Mouse (Mus musculus) cerebellum, postnatal 14 days (tissue): Measurements from ENCODE around the gene Atxn2l.

ENCODE experiments used
- DNase-seq, 2 experiments: peaks; one replicate each; pipeline ENCODE4 v3.0.0; 2021; ENCODE audit warnings: mixed read lengths in 2 of 2

Gene Atxn2l

DNA sequence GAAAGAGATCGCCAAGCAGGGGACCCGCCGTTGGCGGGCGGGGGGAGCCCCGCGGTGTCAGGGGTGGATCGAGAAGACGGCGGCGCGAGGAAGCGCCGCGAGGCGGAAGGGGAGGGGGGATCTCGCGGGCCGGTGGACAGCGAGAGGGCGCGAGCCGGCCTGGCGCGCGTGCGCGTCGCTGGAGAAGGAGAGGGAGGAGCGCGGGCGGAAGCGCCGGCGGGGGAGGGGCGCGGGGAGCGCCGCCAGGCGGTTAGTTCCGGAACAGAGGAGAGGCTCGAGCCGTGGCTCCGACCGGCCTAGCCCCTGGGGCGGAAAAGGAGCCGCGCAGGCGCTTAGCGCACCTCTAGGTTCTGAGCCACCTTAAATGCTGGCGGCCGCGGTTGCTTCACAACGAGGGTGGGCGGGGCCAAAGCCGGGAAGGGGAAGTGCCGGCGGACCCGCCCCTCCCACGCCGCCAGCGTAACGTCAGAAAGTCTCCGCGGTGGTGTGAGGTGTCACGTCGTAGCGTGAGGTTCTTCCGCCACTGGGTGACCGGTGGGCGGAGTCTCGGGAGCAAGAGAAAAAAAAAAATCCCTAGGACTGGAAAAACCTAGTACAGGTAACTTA, at the start of gene Atxn2l:
TSS of gene Atxn2l (minus strand) at position 165 of the 606 bp plus-strand sequence.
- peak; percentile 100 for DNase-seq

DNA sequence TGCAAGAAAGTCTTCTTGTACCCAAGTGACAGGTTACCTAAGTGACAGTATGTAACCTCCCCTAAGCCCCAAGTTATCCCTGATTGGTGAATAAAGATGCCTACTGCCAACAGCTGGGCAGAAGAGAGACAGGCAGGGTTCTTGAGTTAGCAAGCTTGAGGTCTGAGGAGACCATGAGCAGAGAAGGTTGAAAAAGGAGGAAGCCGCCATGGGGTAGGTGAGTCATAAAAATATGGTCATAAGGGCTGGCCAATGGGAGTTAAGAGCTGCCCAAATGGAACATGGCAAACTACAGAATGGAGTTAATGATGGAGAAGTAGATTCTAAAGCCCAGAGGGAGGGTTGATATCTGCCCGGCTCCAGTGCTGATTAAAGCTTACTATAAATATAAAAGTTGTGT, 42.4 kb upstream of the Atxn2l start:
- no peak for DNase-seq

DNA sequence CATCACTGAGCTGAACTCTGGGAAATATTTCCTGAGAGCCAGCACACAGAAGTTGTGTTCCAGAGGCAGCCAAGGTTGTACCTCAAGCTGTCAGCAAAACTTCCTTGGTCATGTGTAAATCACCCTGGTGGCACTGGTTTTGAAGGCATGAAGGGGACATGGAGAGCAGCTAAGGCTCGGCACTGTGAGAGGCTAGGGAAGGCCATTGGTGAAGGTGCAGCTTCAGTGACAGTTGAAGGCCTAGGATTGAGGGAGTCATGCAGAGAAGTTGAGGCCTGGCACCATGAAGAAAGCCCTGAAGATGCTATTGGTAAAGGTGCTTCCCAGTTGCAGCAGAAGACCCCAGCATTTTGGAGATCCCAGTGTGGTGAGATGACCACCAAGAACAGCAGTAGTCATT, 38.4 kb upstream of the Atxn2l start:
- DNase-seq: no peak

DNA sequence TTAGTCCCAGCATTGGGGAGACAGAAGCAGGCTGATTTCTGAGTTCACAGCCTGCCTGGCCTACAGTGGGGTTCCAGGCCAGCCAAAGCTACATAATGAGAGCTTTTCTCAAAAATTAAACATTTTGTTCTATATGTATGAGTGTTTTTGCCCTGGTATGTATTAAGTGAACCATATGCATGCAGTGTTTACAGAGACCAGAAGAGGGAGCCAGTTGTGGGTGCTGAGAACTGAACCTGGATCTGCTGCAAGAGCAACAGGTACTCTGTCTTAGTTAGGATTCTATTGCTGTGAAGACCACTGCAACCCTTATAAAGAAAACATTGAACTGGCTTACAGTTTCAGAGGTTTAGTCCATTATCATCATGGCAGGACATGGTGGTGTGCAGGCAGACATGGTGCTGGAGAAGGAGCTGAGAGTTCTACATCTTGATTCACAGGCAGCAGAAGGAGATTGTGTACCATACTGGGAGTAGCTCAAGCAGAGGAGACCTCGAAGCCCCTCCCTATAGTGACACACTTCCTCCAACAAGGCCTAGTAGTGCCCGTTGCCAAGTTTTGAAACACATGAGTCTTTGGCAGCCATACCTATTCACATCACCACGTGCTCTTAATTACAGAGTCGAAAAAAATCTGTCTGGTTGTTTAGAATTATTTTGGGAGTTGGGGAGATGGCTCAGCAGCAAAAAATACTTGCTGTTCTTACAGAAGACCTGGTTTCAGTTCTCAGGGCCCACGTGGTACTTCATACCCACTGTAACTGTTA, 34.8 kb upstream of the Atxn2l start:
- DNase-seq: peak; percentile 25 to 30

DNA sequence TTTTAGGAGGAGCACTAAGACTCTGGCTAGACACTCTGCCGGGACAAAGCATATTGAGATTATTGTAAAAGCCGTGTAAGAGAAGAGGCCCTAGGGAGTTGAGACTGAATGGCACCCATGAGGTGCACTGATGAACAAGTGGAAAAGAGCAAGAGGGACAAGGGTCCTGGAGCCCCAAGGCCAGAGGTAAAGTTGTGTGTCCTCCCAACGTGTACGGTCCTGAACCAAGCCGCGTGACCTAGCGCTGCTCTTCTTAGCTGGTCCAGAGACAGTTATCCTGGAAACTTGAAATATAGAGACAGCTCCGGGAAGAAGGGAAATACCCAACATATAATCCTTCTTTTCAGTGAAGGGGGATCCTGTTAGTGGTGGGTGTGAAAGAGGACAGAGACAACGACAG, 33.2 kb upstream of the Atxn2l start:
- DNase-seq: no peak

DNA sequence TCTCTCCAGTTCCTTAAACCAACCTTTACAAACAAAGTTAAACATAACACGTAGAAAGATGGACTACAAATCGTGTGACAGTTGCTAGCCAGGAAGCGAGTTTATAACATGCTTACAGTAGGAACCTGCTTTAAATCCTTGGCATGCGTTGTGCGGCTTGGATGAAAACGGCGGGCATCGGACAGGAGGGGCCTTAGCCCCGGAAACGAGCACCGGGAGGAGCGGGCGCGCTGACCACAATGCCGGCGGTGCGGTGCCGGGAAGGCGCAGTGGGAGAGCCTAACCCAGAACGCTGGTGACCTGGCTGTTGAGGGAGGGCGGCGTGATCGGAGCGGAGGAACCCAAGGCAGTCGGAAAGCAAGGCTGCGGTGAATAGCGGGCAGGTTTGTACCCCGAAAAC, 32.5 kb upstream of the Atxn2l start:
- peak in 1 of 2 experiments; percentile 19 for DNase-seq

DNA sequence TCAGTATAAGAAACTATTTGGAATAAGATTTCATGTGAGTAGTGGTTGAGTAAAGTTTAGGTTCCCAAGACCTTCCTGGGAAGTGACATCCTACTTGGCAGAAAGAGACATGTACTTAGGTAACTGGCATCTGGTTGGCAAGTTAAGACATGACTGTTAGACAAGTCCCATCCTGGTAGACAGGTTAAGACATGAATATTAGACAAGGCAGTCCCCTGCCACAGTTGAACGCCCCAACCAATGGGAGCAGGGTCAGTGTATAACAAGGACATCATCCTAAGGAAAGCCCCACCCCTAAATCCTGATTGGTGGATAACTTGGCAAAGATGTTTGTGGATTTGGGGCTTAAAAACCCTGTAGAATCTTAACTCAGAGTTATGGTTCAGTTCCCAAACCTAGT, 30.2 kb upstream of the Atxn2l start:
- DNase-seq: no peak

DNA sequence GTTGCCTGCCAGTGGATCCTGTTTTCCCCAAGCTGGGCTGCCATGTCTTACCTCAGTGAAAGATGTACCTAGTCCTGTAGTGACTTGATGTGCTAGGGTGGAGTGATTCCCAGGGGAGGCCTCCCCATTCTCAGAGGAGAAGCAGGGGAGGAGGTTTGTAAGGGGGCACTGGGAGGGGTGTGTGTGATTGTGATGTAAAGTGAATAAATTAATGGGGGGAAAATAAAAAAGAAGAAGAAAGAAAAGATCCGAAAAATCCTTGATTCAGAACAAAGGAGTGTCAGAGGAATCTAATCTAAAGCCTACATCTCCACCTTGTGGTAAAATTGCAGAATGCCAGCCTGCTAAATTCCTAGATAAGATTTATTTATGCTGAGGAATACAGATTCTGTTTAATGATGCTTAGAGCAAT, 24.9 kb upstream of the Atxn2l start:
- peak; percentile 45 to 62 for DNase-seq

DNA sequence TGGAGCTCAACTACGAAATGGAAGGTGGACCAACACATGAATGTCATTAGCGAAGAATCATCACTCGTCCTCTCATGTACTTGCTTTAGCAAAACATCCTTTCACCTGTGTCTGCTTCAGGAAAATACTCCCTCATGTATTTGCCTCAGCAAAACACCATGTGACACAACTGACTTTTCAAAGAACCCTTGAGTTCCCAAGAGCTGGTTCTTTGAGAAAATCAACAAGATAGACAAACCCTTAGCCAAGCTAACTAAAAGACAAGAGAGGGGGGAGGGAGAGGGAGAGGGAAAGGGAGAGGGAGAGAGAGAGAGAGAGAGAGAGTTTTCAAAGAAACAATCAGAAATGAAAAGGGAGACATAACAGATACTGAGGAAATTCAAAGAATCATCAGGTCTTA, 20.1 kb upstream of the Atxn2l start:
- DNase-seq: no peak

DNA sequence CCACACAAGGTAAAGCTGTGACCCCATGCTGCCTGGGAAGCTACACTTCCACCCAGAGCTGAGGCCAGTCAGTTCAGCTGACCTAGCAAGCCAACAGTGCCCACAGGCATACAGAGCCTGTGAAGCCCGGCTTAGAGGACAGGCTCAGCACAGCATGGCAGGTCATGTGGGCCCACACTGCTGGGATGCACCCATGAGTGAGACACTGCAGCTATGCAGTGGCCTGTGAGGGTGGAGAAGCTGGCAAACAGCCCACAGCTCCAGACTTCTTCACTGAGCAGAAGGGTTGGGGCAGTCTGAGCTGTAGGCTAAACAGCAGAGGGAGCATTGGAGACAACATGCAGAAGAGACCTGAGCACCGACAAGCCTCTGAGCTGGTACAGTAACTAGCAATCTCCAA, 16.3 kb upstream of the Atxn2l start:
- peak; percentile 25 to 61 for DNase-seq

DNA sequence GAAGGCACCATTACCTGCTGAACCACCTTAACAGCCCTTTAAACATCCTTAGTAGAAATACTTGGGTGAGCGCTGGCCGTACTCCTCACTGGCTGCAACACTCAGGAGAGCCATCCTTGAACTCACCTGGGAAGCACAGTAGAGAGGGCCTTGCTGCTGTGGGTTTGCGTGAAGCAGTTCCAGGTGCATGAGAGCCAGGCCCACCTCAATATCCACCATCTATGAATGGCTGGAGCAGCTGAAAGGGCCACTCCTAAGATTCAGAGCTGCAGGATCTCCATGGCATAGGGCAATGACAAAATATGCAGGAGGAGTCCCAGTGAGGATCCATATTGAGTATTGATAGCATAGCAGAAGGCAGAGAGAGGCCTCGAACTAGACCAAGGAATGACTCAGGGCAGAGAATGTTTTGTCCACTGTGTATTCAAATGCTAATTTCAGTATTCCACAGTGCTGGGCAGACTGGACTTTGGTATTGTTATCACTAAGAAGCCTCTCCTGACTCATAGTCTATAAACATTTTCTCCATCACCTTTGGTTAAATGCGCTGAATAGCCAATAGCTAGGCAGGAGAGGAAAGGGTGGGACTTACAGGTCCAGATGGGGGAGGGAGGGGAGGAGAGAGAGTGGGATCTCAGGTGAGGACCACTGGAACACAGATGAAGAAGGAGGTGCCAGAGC, 15.2 kb upstream of the Atxn2l start:
- DNase-seq: no peak

DNA sequence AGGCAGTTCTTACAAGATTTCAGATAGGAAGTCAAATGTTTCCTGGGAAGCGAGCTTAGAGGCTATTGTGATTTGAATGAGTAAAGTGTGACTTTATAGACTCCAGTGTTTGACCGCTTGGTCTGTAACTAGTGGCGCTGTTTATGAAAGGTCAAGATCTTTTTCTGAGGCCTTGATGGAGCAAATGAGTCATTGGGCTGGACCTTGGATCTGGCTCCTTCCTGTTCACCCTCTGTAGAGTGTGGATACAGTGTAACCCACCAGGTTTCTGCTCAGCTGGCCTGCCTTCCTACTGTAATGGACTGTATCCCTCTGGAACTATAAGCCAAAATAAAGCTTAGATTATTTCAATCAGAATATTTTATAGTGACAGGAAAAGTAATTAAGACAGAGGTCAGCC, 8.1 kb upstream of the Atxn2l start:
- no peak for DNase-seq

DNA sequence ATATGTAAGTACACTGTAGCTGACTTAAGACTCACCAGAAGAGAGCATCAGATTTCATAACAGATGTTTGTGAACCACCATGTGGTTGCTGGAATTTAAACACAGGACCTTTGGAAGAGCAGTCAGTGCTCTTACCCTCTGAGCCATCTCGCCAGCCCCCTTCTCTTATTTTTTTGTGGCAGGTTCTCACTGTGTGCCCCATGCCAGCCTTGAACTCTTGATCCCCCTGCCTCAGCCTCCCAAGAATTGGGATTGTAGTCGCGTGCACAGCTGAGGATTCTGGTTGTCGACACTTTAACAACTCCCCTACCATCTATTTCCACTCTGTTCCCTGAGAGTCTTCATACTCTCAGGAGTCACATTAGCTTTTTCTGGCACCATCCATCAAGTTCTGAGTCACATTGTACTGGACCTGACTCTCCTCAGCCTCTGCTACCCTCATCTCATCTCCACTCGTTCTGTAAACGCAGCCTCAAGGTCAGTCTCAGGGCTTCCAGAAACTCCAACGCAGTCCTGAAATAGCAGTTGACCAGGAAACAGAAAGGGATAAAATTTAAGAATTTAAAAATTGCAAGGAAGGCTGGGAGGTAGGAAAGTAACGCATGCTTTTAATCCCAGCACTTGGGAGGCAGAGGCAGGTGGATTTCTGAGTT, 4.0 kb upstream of the Atxn2l start:
- DNase-seq: no peak

DNA sequence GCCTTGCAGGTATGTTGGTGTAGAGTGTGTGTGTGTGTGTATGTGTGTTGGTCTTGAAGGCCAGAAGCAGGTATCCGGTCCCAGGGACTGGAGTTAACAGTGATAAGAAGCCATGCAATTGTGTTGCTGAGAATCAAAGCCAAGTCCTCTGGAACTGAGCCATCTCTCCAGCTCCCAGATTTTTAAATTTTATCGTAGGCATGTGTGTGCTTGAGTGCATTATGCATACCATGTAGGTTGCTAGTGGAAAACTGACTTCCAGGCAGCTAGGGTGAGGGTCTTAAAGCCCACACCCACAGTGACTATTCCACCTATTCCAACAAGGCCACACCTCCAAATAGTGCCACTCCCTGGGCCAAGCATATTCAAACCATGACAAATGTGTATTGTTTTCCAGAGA, 1.7 kb upstream of the Atxn2l start:
- peak in 1 of 2 experiments; percentile 39 for DNase-seq

DNA sequence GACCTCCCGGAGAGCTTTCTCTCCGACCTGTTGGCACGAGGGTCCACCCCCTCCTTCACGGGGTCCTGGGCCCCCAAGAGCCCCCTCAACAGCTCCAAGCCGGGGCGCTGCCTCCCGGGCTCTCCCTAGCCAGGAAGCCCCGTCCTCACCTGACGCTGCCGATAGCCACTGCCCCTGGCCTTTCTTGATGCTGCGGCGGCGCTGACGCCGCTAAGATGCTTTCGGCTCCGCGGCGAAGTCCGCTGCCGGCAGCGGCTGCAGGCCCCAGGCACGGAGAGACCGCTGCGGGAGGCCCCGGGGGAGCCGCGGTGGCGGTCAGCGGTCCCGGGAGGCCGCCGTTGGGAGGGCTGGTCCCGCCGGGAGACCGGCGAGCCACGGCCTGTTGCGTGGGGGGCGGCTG, 486 bp downstream of the Atxn2l start:
- no peak for DNase-seq

DNA sequence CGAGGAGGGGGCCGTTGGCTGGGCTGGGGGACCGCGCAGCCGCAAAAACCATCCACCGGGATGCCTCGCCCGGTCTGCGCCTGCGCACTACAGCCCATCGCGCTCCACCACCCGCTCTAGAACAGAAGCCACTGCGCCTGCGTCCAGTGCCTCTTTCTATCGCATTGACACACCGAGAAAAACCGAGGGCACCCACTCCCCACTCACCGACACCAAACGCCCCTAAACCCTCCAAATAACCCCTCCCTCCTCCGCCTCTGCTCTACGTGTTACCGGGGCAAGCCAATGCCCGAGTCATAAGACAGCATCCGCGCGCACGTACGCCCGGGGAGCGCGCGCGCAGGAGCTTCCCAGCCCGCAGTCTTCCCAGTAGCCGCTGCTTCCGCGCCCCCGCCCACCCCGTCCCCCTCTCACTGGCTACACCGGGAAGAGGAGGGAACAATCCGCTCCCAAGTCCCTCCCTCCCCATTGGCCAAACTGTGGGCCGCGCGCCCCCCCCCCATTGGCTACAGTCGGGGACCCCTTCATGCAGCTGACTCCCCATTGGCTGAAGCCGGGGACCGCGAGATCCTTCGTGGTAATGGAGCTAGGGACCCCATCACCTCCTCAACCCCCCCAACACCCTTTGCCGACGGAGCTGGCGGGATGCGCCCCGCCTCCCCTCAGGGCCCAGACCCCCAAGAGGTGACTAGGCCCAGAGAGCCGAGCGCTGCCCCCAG, 1.1 kb downstream of the Atxn2l start:
- peak; percentile 97 for DNase-seq

DNA sequence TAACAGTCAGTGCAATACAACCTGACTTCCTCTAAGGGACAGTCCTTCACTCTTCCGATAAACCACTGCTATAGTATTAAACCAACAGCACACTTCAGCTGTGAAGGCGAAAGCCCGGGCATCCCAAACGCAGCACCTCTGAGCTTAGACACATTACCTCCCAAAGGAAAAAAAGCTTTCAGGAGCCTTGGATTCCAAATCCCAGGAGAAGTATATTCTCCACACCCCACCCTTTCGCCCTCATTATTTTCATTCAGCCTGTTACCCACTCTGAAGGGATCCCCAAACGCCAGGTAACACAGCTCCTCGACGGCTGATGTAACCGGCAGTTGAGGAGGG, 1.6 kb downstream of the Atxn2l start:
- no peak for DNase-seq

DNA sequence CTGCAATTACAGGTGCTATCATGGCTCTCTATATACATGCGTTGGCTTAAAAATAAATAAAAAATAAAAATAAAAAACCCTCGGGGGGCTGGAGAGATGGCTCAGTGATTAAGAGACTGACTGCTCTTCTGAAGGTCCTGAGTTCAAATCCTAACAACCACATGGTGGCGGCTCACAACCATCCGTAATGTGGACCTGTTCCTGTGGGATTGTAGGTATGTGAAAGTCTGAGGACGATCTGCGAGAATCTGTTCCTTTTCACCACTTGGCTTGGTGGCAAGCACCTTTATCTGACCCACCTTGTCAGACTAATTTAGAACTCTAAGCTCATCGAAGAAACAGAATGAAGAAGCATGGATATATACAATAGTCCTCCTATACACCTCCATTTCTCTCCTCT, 3.8 kb downstream of the Atxn2l start:
- no peak for DNase-seq

DNA sequence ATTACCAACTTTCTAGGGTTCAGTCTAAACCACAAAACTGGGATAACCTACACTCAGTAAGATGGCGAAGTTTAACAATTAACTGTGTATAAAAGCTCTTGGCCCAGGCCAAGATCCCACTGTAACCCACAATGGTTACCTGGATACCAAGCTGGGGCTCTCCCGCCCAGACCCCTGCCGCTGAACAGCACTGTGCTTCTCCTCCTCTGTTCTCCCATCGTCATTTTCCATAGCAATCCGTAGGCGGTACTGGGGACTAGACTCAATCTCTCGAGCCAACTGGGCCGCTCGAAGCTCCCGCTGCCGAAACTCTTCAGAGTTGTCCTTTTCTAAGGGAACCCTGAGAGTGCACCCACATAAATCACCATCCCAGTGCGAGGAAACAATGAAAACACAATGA, 5.3 kb downstream of the Atxn2l start:
- no peak for DNase-seq

DNA sequence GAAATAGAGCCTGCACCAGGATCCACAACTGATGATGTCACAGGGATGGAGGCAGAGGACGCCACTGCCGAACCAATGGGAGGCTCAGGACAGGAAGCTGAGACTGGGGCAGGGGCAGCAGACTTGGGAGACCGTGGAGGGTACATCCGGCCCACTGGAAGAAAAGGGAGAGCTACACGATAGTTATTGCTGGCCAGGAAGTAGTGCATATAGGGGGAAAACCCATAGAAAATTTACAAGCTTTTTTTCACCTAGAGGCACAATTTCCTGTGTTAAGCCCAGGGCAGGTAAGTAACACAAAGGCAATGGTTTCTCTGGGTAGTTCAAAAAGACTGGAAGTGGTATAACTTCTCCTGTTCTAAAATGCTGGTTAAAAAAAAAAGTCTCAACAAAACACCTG, 6.8 kb downstream of the Atxn2l start:
- DNase-seq: no peak

DNA sequence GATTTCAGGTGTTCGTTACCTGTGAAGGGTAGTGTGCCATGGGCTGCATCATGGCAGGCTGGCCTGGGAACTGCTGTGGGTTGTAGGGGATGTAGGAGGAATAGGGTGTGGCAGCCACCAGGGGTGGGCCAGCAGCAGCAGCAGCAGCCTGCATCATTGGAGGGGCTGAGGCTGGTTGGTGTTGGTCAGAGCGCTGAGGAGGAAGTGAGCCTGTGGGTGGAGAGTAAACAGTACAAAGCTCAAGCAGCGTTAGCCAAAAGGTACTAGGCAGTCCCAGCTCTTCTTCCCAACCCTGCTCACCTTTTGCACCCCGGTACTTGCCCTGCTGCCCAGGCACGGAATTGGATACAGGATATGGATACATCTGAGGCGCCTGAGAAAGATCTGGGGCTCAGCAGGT, 9.1 kb downstream of the Atxn2l start:
- DNase-seq: no peak

DNA sequence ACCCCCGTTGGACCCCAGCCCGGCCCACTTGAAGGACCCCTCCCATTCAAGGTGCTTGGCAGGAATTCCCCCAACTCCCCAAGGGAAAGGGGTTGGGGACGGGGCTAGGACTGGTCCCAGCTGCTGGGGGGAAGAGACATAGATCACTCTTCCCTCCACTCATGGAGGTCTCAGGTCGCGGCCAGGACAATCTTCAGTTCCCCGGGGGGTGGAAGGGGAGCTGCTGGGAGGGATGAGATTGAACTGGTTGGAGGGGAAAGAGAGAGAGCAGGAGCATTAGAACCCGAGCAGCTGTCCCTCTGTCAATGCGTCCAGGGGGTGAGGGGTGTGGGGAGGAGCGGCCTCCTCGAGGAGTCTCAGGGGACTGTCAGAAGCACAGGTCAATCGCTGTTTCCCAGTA, 11.3 kb downstream of the Atxn2l start:
- DNase-seq: peak in 1 of 2 experiments; percentile 41

DNA sequence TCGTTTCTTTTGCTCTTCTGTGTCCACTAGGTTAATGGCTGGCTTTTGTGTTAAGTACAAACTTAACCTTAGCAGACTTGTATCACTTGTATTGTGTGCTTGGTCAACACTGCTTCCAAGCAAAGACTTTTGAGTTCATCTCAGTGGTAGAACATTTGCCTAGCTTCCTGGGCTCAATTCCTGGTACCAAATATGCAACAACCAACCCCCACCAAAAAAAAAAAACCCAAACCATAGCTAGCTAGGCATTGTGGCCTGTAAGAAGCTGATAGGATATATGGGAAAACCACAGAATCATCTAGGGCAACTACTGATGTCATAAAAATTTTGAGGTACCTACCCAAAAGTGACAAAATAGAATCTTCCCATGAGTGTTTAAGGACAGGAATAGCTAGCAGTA, 12.2 kb downstream of the Atxn2l start:
- no peak for DNase-seq
